Mouse (Mus musculus): ENCODE measurements around the gene Rras2. TPM values are rescaled to one million over a fixed set of nuclear protein-coding genes. Genes with fewer than 3 reads are reported as not detected.

The Rras2 gene
- polyA plus RNA-seq, 1 experiment from 2014 or later: 63.2 TPM

DNA sequence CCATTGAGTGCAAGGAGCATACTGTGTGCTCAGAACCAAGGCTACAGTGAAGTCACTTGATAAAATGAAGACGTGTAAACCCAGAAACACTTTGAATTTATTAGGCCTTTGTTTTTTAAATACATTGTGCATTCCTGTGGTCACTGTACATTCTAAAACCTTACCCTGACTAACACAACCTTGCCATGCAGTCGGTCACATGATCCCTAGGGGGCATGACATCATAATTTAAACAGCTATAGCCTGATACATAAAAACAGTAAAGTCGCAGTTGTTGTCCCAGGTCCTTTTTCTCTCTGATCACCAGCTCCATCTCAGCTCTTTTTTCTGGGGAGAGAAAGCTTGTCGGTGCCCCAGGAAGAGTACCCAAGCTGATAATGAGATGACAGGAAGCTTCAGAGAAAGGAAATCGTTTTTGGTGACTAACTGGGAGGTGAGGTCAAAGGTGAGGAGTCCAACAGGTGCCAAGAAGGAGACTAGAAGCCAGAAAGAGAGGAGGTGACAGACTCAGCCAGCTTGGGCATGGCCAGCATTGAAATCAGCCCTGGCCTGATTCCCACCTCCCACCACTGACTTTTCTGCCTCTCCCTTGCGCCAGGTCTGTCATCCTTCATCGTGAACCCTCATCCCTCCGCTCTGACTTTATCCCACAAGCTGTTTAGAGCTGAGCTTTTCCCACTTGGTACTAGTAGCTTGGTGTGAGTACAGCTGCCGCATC lies 105.7 kb downstream of the Rras2 start:
- H3K4me1 ChIP-seq (ENCODE audit: control insufficient read depth in 2 of 2, insufficient read depth in 2 of 2, low read length in 2 of 2): peaks cover 3 to 10% of the 10 kb centered on the region in 2 experiments; a peak in 3 of 4 replicates
- no peaks in the 10 kb centered on the region for H3K36me3 ChIP-seq (ENCODE audit: control insufficient read depth, insufficient read depth, low read length)
- no peak overlapping the region for H3K4me3 ChIP-seq (ENCODE audit: control insufficient read depth in 1 of 2, insufficient read depth in 1 of 2, low read depth in 1 of 2, low read length in 2 of 2)
- H3K27ac ChIP-seq (replicated peaks in 1 of 2; ENCODE audit: control insufficient read depth in 1 of 2, insufficient read depth in 1 of 2, low read depth in 2 of 2, low read length in 2 of 2): no peak overlapping the region
- H3K9ac ChIP-seq (ENCODE audit: low read length): no peak overlapping the region
- H3K27me3 ChIP-seq (ENCODE audit: control insufficient read depth, insufficient read depth, low read length): no peaks in the 10 kb centered on the region
- ATAC-seq (ENCODE audit: insufficient number of reproducible peaks, insufficient read depth, low FRiP score, low read depth): no peak
- H3K9me3 ChIP-seq (ENCODE audit: control insufficient read depth, low read length): no peaks in the 10 kb centered on the region
- WGBS: 57% methylated on average over 9 of the region's 9 CpGs
- H3K4me2 ChIP-seq (ENCODE audit: low read length): no peak overlapping the region

DNA sequence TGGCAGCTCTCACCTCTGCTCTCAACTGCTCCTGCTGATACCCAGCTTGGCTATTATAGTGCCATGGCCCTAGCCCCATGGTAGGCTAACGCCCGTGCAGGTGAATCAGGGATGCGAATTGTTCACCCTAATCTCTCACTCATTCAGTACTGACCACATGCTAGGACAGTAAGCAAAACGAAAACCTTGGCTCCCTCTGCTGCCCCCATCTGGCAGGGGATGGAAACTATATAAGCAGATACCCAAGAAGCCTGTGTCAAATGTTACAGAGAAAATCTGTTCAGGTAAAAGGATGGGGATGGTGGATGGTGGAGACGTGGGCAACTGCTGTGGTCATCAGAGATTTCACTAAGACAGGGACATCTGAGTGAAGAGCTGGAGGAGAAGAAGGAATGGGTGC lies 110.0 kb downstream of the Rras2 start:
- no peaks in the 10 kb centered on the region for H3K27me3 ChIP-seq (ENCODE audit: control insufficient read depth, insufficient read depth, low read length)
- no peak overlapping the region for H3K4me3 ChIP-seq (ENCODE audit: control insufficient read depth in 1 of 2, insufficient read depth in 1 of 2, low read depth in 1 of 2, low read length in 2 of 2)
- H3K9me3 ChIP-seq (ENCODE audit: control insufficient read depth, low read length): no peaks in the 10 kb centered on the region
- no peak overlapping the region for H3K9ac ChIP-seq (ENCODE audit: low read length)
- peaks cover 0 to 2% of the 10 kb centered on the region in 2 experiments; a peak in 1 of 4 replicates for H3K4me1 ChIP-seq (ENCODE audit: control insufficient read depth in 2 of 2, insufficient read depth in 2 of 2, low read length in 2 of 2)
- 72% methylated on average over 5 of the region's 5 CpGs for WGBS
- H3K36me3 ChIP-seq (ENCODE audit: control insufficient read depth, insufficient read depth, low read length): no peaks in the 10 kb centered on the region
- H3K4me2 ChIP-seq (ENCODE audit: low read length): no peak overlapping the region
- ATAC-seq (ENCODE audit: insufficient number of reproducible peaks, insufficient read depth, low FRiP score, low read depth): no peak
- H3K27ac ChIP-seq (replicated peaks in 1 of 2; ENCODE audit: control insufficient read depth in 1 of 2, insufficient read depth in 1 of 2, low read depth in 2 of 2, low read length in 2 of 2): no peak overlapping the region

DNA sequence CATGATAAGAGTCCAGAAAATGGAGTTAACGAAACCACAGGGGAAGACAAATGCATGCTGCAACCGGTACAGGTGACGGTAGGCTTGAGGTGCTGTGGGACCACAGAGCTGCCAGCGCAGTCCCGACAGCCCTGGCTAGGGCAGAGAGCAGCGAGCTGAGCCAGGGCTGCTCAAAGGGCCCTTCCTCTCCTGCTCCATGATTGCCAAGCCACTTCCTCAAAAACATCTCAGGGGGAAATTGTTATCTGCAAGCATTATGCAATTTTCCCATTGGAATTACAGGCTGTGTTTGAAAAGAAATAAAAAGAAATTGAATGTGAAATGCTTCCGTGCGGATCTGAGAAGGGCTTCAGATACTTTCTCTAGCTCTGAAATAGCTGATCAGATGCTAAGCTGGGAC lies 111.1 kb downstream of the Rras2 start:
- H3K4me3 ChIP-seq (ENCODE audit: control insufficient read depth in 1 of 2, insufficient read depth in 1 of 2, low read depth in 1 of 2, low read length in 2 of 2): no peak overlapping the region
- peaks cover 0 to 2% of the 10 kb centered on the region in 2 experiments; a peak in 1 of 4 replicates for H3K4me1 ChIP-seq (ENCODE audit: control insufficient read depth in 2 of 2, insufficient read depth in 2 of 2, low read length in 2 of 2)
- no peaks in the 10 kb centered on the region for H3K36me3 ChIP-seq (ENCODE audit: control insufficient read depth, insufficient read depth, low read length)
- H3K27me3 ChIP-seq (ENCODE audit: control insufficient read depth, insufficient read depth, low read length): no peaks in the 10 kb centered on the region
- no peak overlapping the region for H3K27ac ChIP-seq (replicated peaks in 1 of 2; ENCODE audit: control insufficient read depth in 1 of 2, insufficient read depth in 1 of 2, low read depth in 2 of 2, low read length in 2 of 2)
- peaks cover 2% of the 10 kb centered on the region; the same call in 1 of the 2 replicates for H3K9me3 ChIP-seq (ENCODE audit: control insufficient read depth, low read length)
- H3K9ac ChIP-seq (ENCODE audit: low read length): no peak overlapping the region
- whole genome bisulfite sequencing: 53% methylated on average over 8 of the region's 8 CpGs
- no peak overlapping the region for H3K4me2 ChIP-seq (ENCODE audit: low read length)
- ATAC-seq (ENCODE audit: insufficient number of reproducible peaks, insufficient read depth, low FRiP score, low read depth): no peak

DNA sequence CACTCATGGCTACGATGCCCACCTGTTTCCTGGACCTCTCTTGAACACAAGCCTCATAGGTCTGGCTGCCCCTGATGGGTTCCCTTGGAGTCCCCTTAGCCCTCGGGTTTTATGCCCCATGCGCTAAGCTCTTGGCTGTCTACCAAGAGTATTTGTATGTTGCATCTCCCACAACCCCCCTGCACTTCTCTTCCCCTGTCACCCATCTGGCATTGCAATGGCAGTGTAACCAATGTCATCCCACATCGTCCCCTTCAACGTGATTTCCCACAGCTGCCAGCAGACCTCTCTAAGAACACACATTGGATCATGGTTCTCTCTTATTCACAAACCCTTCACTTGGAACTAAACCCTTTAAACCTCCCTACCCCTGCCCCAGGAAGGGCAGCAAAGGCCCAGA lies 112.1 kb downstream of the Rras2 start:
- Histone ChIP-seq H3K4me3 (ENCODE audit: control insufficient read depth in 1 of 2, insufficient read depth in 1 of 2, low read depth in 1 of 2, low read length in 2 of 2) (no peak overlapping the region), H3K36me3 (ENCODE audit: control insufficient read depth, insufficient read depth, low read length) (no peaks in the 10 kb centered on the region), H3K9ac (ENCODE audit: low read length) (no peak overlapping the region), H3K27me3 (ENCODE audit: control insufficient read depth, insufficient read depth, low read length) (no peaks in the 10 kb centered on the region), H3K4me2 (ENCODE audit: low read length) (no peak overlapping the region), H3K4me1 (ENCODE audit: control insufficient read depth in 2 of 2, insufficient read depth in 2 of 2, low read length in 2 of 2) (peaks cover 0 to 2% of the 10 kb centered on the region in 2 experiments; a peak in 1 of 4 replicates), H3K9me3 (ENCODE audit: control insufficient read depth, low read length) (peaks cover 4% of the 10 kb centered on the region; the same call in 1 of the 2 replicates), H3K27ac (replicated peaks in 1 of 2; ENCODE audit: control insufficient read depth in 1 of 2, insufficient read depth in 1 of 2, low read depth in 2 of 2, low read length in 2 of 2) (no peak overlapping the region)
- ATAC-seq (ENCODE audit: insufficient number of reproducible peaks, insufficient read depth, low FRiP score, low read depth): no peak
- WGBS: 73% methylated on average over 5 of the region's 5 CpGs

DNA sequence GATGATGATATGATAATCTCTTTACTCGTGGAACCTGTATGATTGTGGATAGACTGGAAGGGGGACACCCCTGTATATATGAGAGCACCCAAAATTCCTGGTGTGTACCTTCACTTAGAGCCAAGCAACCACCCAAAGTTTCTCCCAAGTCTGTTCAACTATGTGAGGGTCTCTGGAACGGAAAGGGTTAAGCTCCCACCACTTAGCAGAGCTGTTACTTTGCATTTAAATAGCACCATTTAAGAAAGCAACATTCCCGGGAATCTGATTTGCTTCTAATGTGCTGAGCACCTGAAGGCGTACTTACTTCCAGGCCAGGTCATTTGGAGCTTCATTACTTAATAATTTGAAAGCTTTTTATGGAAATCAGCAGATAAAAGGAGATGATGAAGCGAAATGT lies 113.4 kb downstream of the Rras2 start:
- no peak overlapping the region for H3K4me2 ChIP-seq (ENCODE audit: low read length)
- no peak for ATAC-seq (ENCODE audit: insufficient number of reproducible peaks, insufficient read depth, low FRiP score, low read depth)
- no peak overlapping the region for H3K27ac ChIP-seq (replicated peaks in 1 of 2; ENCODE audit: control insufficient read depth in 1 of 2, insufficient read depth in 1 of 2, low read depth in 2 of 2, low read length in 2 of 2)
- H3K4me1 ChIP-seq (ENCODE audit: control insufficient read depth in 2 of 2, insufficient read depth in 2 of 2, low read length in 2 of 2): peaks cover 0 to 2% of the 10 kb centered on the region in 2 experiments; a peak in 1 of 4 replicates
- WGBS: 39% methylated on average over 5 of the region's 5 CpGs
- no peak overlapping the region for H3K9ac ChIP-seq (ENCODE audit: low read length)
- no peaks in the 10 kb centered on the region for H3K36me3 ChIP-seq (ENCODE audit: control insufficient read depth, insufficient read depth, low read length)
- peaks cover 4% of the 10 kb centered on the region; the same call in 1 of the 2 replicates for H3K9me3 ChIP-seq (ENCODE audit: control insufficient read depth, low read length)
- no peaks in the 10 kb centered on the region for H3K27me3 ChIP-seq (ENCODE audit: control insufficient read depth, insufficient read depth, low read length)
- no peak overlapping the region for H3K4me3 ChIP-seq (ENCODE audit: control insufficient read depth in 1 of 2, insufficient read depth in 1 of 2, low read depth in 1 of 2, low read length in 2 of 2)

DNA sequence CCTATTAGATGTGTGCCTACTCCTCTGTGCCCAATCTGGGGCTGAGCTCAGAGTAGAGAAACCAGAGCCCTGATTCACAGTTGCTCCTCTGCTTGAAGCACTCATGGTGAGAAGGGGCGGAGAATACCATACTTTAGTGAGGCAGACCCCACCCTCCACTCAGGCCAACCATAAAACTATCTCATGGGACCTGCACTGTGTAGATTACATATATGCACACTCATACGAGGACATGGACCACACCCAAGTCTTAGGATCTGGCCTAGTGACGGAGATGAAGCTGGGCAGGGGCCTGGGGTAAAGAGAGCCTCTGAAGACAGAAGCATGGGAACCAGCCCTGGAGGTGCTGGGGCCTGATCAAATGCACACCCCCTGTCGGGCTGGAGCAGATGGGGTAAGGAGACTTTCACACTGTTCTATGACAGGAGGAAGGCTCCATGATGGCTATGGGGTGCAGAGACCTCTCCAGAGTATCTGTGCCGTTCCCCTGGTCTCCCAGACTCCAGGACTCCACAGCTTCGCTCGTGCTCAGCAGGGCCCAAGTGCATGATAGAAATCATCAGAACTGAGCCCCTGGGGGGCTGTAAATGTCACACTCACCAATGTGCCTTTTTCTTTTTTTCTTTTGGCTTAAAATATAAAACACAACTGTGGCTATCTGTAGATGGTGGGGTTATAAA lies 119.8 kb downstream of the Rras2 start:
- no peaks in the 10 kb centered on the region for H3K36me3 ChIP-seq (ENCODE audit: control insufficient read depth, insufficient read depth, low read length)
- WGBS: 64% methylated on average over 7 of the region's 7 CpGs
- no peak for ATAC-seq (ENCODE audit: insufficient number of reproducible peaks, insufficient read depth, low FRiP score, low read depth)
- H3K9me3 ChIP-seq (ENCODE audit: control insufficient read depth, low read length): peaks cover 4% of the 10 kb centered on the region; the same call in 1 of the 2 replicates
- no peaks in the 10 kb centered on the region for H3K27me3 ChIP-seq (ENCODE audit: control insufficient read depth, insufficient read depth, low read length)
- H3K4me3 ChIP-seq (ENCODE audit: control insufficient read depth in 1 of 2, insufficient read depth in 1 of 2, low read depth in 1 of 2, low read length in 2 of 2): no peak overlapping the region
- no peak overlapping the region for H3K4me2 ChIP-seq (ENCODE audit: low read length)
- H3K9ac ChIP-seq (ENCODE audit: low read length): no peak overlapping the region
- H3K27ac ChIP-seq (replicated peaks in 1 of 2; ENCODE audit: control insufficient read depth in 1 of 2, insufficient read depth in 1 of 2, low read depth in 2 of 2, low read length in 2 of 2): no peak overlapping the region
- H3K4me1 ChIP-seq (ENCODE audit: control insufficient read depth in 2 of 2, insufficient read depth in 2 of 2, low read length in 2 of 2): no peaks in the 10 kb centered on the region

All from heart, embryonic 14.5 days (tissue).